17 mouse cellular contexts compared by ENCODE assay signal in genomic region chr17:32944402-32945035, GRCm38 (mm10). TPM values are rescaled to one million over a fixed set of nuclear protein-coding genes. Genes with fewer than 3 reads are reported as not detected.
A peak's percentile ranks its signal among the peaks of the same experiment; 100 is the strongest.
DNase-seq lines count a peak whose midpoint lies in the region; ATAC-seq and TF ChIP-seq lines count a peak whose summit lies in the region.
"Had no signal": no experiment of that assay in that cellular context is flagged by ENCODE, and none has a peak within 500 bp of the region (broad histone marks: within the 10 kb centered on the region; RNA-seq: fewer than 3 reads in every experiment).

No protein-coding gene starts in this region.

- WGBS in intestine, postnatal 0 days: 60% methylated on average over 3 of the region's 3 CpGs
- 71% methylated on average over 3 of the region's 3 CpGs for WGBS in intestine, embryonic 15.5 days
- WGBS in thymus, adult 2 months: 33% methylated on average over 3 of the region's 3 CpGs
- 65% methylated on average over 3 of the region's 3 CpGs for WGBS in hindbrain, embryonic 14.5 days

- H3K9ac ChIP-seq in intestine, postnatal 0 days (ENCODE audit: low read depth, low read length): no peak overlapping the region
- H3K9ac ChIP-seq in intestine, embryonic 15.5 days: no peak overlapping the region
- H3K9ac ChIP-seq in hindbrain, embryonic 14.5 days: no peak overlapping the region
- H3K9ac ChIP-seq: forebrain, embryonic 12.5 days; heart, embryonic 12.5 days; hindbrain, embryonic 12.5 days; neural tube, embryonic 12.5 days had no signal

- no peaks in the 10 kb centered on the region for H3K27me3 ChIP-seq in intestine, postnatal 0 days (replicated peaks; ENCODE audit: control insufficient read depth, insufficient read depth, low read length)
- no peaks in the 10 kb centered on the region for H3K27me3 ChIP-seq in intestine, embryonic 15.5 days (replicated peaks)
- no peaks in the 10 kb centered on the region for H3K27me3 ChIP-seq in thymus, adult 2 months (ENCODE audit: control insufficient read depth, insufficient read depth, low read length)
- H3K27me3 ChIP-seq in hindbrain, embryonic 14.5 days (ENCODE audit: control insufficient read depth, insufficient read depth, low read length): no peaks in the 10 kb centered on the region
- H3K27me3 ChIP-seq: forebrain, embryonic 12.5 days; heart, embryonic 12.5 days; hindbrain, embryonic 12.5 days; neural tube, embryonic 12.5 days had no signal

- TF ChIP-seq CTCF in intestine, postnatal 0 days (IDR thresholded peaks at IDR 0.05; ENCODE audit: low read depth): peak; percentile 59
- TF ChIP-seq CTCF in thymus, adult 2 months (IDR thresholded peaks at IDR 0.05; ENCODE audit: borderline replicate concordance, control insufficient read depth, extremely low read depth, insufficient read depth, low read length, poor library complexity): no peak

- DNase-seq in thymus, adult 2 months: peak; percentile 16
- no peak for DNase-seq in thymus, postnatal 14 days
- peak; percentile 22 for DNase-seq in T-cell, adult 2 months (ENCODE audit: low spot score)
- no peak for DNase-seq in right cerebral cortex, postnatal 4 days
- no peak for DNase-seq in hindbrain, embryonic 14.5 days (ENCODE audit: low spot score)
- DNase-seq: cerebellum, postnatal 14 days; kidney, postnatal 14 days; lung, adult 2 months had no signal

- no peak for ATAC-seq in intestine, postnatal 0 days
- ATAC-seq in intestine, embryonic 15.5 days: no peak
- no peak for ATAC-seq in hindbrain, embryonic 14.5 days (ENCODE audit: low FRiP score)

- no peak overlapping the region for H3K4me2 ChIP-seq in intestine, postnatal 0 days (replicated peaks; ENCODE audit: low read depth)
- no peak overlapping the region for H3K4me2 ChIP-seq in intestine, embryonic 15.5 days (replicated peaks)
- H3K4me2 ChIP-seq in hindbrain, embryonic 14.5 days (replicated peaks): no peak overlapping the region
- H3K4me2 ChIP-seq: forebrain, embryonic 12.5 days; heart, embryonic 12.5 days; hindbrain, embryonic 12.5 days; midbrain, embryonic 11.5 days; neural tube, embryonic 12.5 days had no signal

- no peaks in the 10 kb centered on the region for H3K9me3 ChIP-seq in intestine, postnatal 0 days (ENCODE audit: control insufficient read depth)
- no peaks in the 10 kb centered on the region for H3K9me3 ChIP-seq in intestine, embryonic 15.5 days
- no peaks in the 10 kb centered on the region for H3K9me3 ChIP-seq in hindbrain, embryonic 14.5 days (ENCODE audit: control insufficient read depth, low read length)
- H3K9me3 ChIP-seq: forebrain, embryonic 12.5 days; heart, embryonic 12.5 days; hindbrain, embryonic 12.5 days; neural tube, embryonic 12.5 days had no signal

- peaks cover 3% of the 10 kb centered on the region for H3K4me1 ChIP-seq in intestine, postnatal 0 days (replicated peaks; ENCODE audit: control insufficient read depth, insufficient read depth, low read length)
- peaks cover 16% of the 10 kb centered on the region for H3K4me1 ChIP-seq in intestine, embryonic 15.5 days (replicated peaks)
- peaks cover 18% of the 10 kb centered on the region for H3K4me1 ChIP-seq in thymus, adult 2 months (replicated peaks; ENCODE audit: control insufficient read depth, insufficient read depth, low read length)
- H3K4me1 ChIP-seq in hindbrain, embryonic 14.5 days (replicated peaks; ENCODE audit: control insufficient read depth, insufficient read depth, low read length): peaks cover 5% of the 10 kb centered on the region; the same call in 1 of the 2 replicates
- H3K4me1 ChIP-seq: neural tube, embryonic 12.5 days had no signal

- peaks cover 7% of the 10 kb centered on the region; the same call in 1 of the 2 replicates for H3K36me3 ChIP-seq in intestine, postnatal 0 days (ENCODE audit: control insufficient read depth, insufficient read depth)
- no peaks in the 10 kb centered on the region for H3K36me3 ChIP-seq in intestine, embryonic 15.5 days
- no peaks in the 10 kb centered on the region for H3K36me3 ChIP-seq in thymus, adult 2 months (ENCODE audit: control insufficient read depth, insufficient read depth, low read length)
- no peaks in the 10 kb centered on the region for H3K36me3 ChIP-seq in hindbrain, embryonic 14.5 days (replicated peaks; ENCODE audit: control insufficient read depth, insufficient read depth)
- H3K36me3 ChIP-seq: forebrain, embryonic 12.5 days; hindbrain, embryonic 12.5 days; neural tube, embryonic 12.5 days had no signal

- no peak overlapping the region for H3K4me3 ChIP-seq in intestine, postnatal 0 days (ENCODE audit: low read depth, low read length)
- no peak overlapping the region for H3K4me3 ChIP-seq in intestine, embryonic 15.5 days (replicated peaks)
- no peak overlapping the region for H3K4me3 ChIP-seq in thymus, adult 2 months (ENCODE audit: control insufficient read depth, insufficient read depth, low read length)
- no peak overlapping the region for H3K4me3 ChIP-seq in hindbrain, embryonic 14.5 days (replicated peaks; ENCODE audit: low read length)
- H3K4me3 ChIP-seq: forebrain, embryonic 12.5 days; heart, embryonic 12.5 days; hindbrain, embryonic 12.5 days; neural tube, embryonic 12.5 days had no signal

- no peak for TF ChIP-seq POLR2A in thymus, adult 2 months (IDR thresholded peaks at IDR 0.05; ENCODE audit: control insufficient read depth, extremely low read depth, insufficient read depth, low read length, poor library complexity)

- H3K27ac ChIP-seq in intestine, postnatal 0 days (ENCODE audit: low read depth, low read length): no peak overlapping the region
- H3K27ac ChIP-seq in intestine, embryonic 15.5 days: no peak overlapping the region
- no peak overlapping the region for H3K27ac ChIP-seq in thymus, adult 2 months (ENCODE audit: control insufficient read depth, insufficient read depth, low read length)
- H3K27ac ChIP-seq in hindbrain, embryonic 14.5 days: no peak overlapping the region
- H3K27ac ChIP-seq: forebrain, embryonic 12.5 days; hindbrain, embryonic 12.5 days; neural tube, embryonic 12.5 days had no signal

RNA-seq across cellular contexts. Expression of gene Cyp4f13, which starts 2.7 kb away (rescaled TPM):
- 61.8 and 62.9 TPM in 2 replicates for polyA plus RNA-seq in intestine, postnatal 0 days (2015; fragmentation: Nextera tagmentation; extraction: Ambion mirVana)
- polyA plus RNA-seq in intestine, embryonic 15.5 days (2015; fragmentation: Nextera tagmentation; extraction: Ambion mirVana): 21.1 and 22.4 TPM in 2 replicates
- polyA plus RNA-seq in thymus, adult 2 months (2012; rRNA removed): 38.7 and 39.0 TPM in 2 replicates
- polyA plus RNA-seq in hindbrain, embryonic 14.5 days (2014; fragmentation: Nextera tagmentation; extraction: Ambion mirVana): 9.4 and 10.1 TPM in 2 replicates

RNA-seq across cellular contexts. Expression of gene Zfp472, which starts 21.1 kb away (rescaled TPM):
- polyA plus RNA-seq in intestine, postnatal 0 days (2015; fragmentation: Nextera tagmentation; extraction: Ambion mirVana): 4.9 and 5.3 TPM in 2 replicates
- 10.0 and 10.7 TPM in 2 replicates for polyA plus RNA-seq in intestine, embryonic 15.5 days (2015; fragmentation: Nextera tagmentation; extraction: Ambion mirVana)
- 2.0 TPM in 2 replicates for polyA plus RNA-seq in thymus, adult 2 months (2012; rRNA removed)
- 8.5 and 8.9 TPM in 2 replicates for polyA plus RNA-seq in hindbrain, embryonic 14.5 days (2014; fragmentation: Nextera tagmentation; extraction: Ambion mirVana)

RNA-seq across cellular contexts. Expression of gene Cyp4f14, which starts 27.4 kb away (rescaled TPM):
- polyA plus RNA-seq in intestine, postnatal 0 days (2015; fragmentation: Nextera tagmentation; extraction: Ambion mirVana): 1.7 and 1.9 TPM in 2 replicates
- polyA plus RNA-seq in intestine, embryonic 15.5 days (2015; fragmentation: Nextera tagmentation; extraction: Ambion mirVana): 2.7 and 2.9 TPM in 2 replicates
- polyA plus RNA-seq in thymus, adult 2 months (2012; rRNA removed): 0.23 and 1.6 TPM in 2 replicates
- polyA plus RNA-seq in hindbrain, embryonic 14.5 days (2014; fragmentation: Nextera tagmentation; extraction: Ambion mirVana): 0.10 TPM in 1 of 2 replicates, not detected in the other
- polyA plus RNA-seq: embryonic facial prominence, embryonic 14.5 days; forebrain, embryonic 12.5 days; heart, embryonic 12.5 days; hindbrain, embryonic 12.5 days; limb, embryonic 11.5 days; midbrain, embryonic 11.5 days; neural tube, embryonic 12.5 days had no signal

RNA-seq across cellular contexts. Expression of gene Zfp952, which starts 48.4 kb away (rescaled TPM):
- polyA plus RNA-seq in intestine, postnatal 0 days (2015; fragmentation: Nextera tagmentation; extraction: Ambion mirVana): 4.7 and 4.9 TPM in 2 replicates
- 9.1 and 9.4 TPM in 2 replicates for polyA plus RNA-seq in intestine, embryonic 15.5 days (2015; fragmentation: Nextera tagmentation; extraction: Ambion mirVana)
- polyA plus RNA-seq in thymus, adult 2 months (2012; rRNA removed): 4.9 and 6.4 TPM in 2 replicates
- polyA plus RNA-seq in hindbrain, embryonic 14.5 days (2014; fragmentation: Nextera tagmentation; extraction: Ambion mirVana): 20.2 and 23.5 TPM in 2 replicates

RNA-seq across cellular contexts. Expression of gene Zfp870, which starts 53.1 kb away (rescaled TPM):
- 2.9 and 3.0 TPM in 2 replicates for polyA plus RNA-seq in intestine, postnatal 0 days (2015; fragmentation: Nextera tagmentation; extraction: Ambion mirVana)
- 6.4 and 6.9 TPM in 2 replicates for polyA plus RNA-seq in intestine, embryonic 15.5 days (2015; fragmentation: Nextera tagmentation; extraction: Ambion mirVana)
- 0.34 and 0.37 TPM in 2 replicates for polyA plus RNA-seq in thymus, adult 2 months (2012; rRNA removed)
- polyA plus RNA-seq in hindbrain, embryonic 14.5 days (2014; fragmentation: Nextera tagmentation; extraction: Ambion mirVana): 7.9 and 10.1 TPM in 2 replicates

Comparison
In these comparisons a context has a peak if more than half of its experiments do, and no peak if none do; other contexts are left out.
1. DNase-seq: peak in thymus, adult 2 months (single experiment) and T-cell, adult 2 months (single experiment); none in thymus, postnatal 14 days (single experiment), right cerebral cortex, postnatal 4 days (single experiment) and hindbrain, embryonic 14.5 days (single experiment).